Mouse (Mus musculus) left cerebral cortex, adult 2 months (tissue): ENCODE measurements around the gene Oasl1. TPM values are rescaled to one million over a fixed set of nuclear protein-coding genes. Genes with fewer than 3 reads are reported as not detected.
"Not testable (repeated sequence)": the region's sequence is repeated elsewhere in the genome, so short reads cannot be mapped to it uniquely, and the experiment has no call there.

ENCODE experiments used
- DNase-seq, 2 experiments: peaks; one replicate each; pipeline ENCODE4 v3.0.0; 2021 to 2022; ENCODE audit warnings: low spot score in 2 of 2, mixed read lengths in 1 of 2; ENCODE audit errors: extremely low spot score in 1 of 2
- H3K27ac ChIP-seq: fragments of 200-600 bp; 2 replicates; pipeline ENCODE4 v1.8.1; 2022
- H3K4me3 ChIP-seq: fragments of 200-600 bp; 2 replicates; pipeline ENCODE4 v1.8.1; 2022
- CTCF ChIP-seq: fragments of 200-600 bp; IDR thresholded peaks from 2 replicates; pipeline ENCODE4 v1.8.1; 2022; ENCODE audit warnings: antibody characterized with exemption, mild to moderate bottlenecking, moderate library complexity
- intact Hi-C: fragments of 180-260 bp; cut with DNase I; formaldehyde crosslinking; loops from one replicate; pipeline ENCODE4 v1.15.1; 2025
- long read RNA-seq, 2 experiments: library from polyadenylated mRNA; stranded (forward); transcript quantifications; one replicate each; pipeline ENCODE4 v2.0.0; 2021; ENCODE audit warnings: borderline mapping rate in 2 of 2
- total RNA-seq, 2 experiments: library from RNA; stranded (reverse); gene quantifications; 2 replicates each; pipeline ENCODE4 v1.2.3; 2021

Oasl1 gene
- under 1 TPM in 1 of 2 experiments, not detected in 1; 0.81 TPM for total RNA-seq
- long read RNA-seq, experiment 1, partial matches to known transcripts = 0 of 1 reads
- long read RNA-seq, experiment 1, other reads (novel, unspliced or antisense) = 1 of 1 reads
- long read RNA-seq, experiment 2 = 0 reads

DNA sequence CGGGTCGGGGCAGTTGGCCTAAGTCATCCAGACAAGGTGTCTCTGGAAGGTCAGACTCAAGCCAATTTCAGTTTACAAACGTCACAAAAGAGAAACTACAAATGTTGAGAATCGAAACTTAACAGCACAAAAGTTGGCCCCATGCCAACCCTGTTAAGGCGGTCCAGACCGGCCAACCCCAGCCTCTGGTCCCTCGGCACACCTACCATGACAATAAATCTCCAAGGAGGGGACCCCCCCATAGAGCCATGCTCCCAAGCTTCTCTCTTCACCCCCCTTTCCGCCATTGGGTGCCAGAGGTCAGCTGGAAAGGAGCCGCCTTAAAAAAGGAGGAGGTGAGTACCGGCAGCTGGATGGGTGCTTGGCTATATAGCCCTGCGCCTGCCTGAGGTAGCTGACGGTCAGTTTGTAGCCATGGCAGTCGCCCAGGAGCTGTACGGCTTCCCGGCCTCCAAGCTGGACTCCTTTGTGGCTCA lies at the start of gene Oasl1:
TSS of gene Oasl1 (plus strand) at position 243 of the 476 bp plus-strand sequence.
- no peak for TF ChIP-seq CTCF
- H3K4me3 ChIP-seq = peak within 1 kb of the TSS; percentile 28; the same call in 1 of the 2 replicates
- H3K27ac ChIP-seq = no peak within 1 kb of the TSS
- intact Hi-C loops = no loop called here
- DNase-seq = no peak

DNA sequence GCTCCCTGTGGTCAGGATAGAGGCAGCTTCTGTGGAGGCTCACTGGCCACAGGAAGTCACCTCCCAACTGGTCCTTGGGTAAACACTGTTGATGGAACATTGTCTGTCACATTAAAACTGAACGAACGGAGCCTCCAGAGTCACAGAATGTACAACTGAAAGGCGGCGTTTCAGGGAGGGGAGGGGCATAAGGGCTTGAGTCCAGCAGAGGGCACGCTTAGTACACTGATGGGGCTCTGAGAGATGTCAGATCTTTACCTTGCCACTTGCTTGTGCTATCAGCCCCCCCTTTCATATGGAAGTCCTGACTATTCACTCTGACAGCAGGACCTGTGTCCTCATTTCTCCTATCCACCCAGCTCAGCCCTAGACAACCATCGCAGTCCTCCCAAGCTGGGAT lies 47.2 kb upstream of the Oasl1 start:
- Histone ChIP-seq H3K27ac (no peak overlapping the region), H3K4me3 (no peak overlapping the region)
- DNase-seq = no peak
- intact Hi-C loops = no loop called here
- peak; percentile 12 for TF ChIP-seq CTCF

DNA sequence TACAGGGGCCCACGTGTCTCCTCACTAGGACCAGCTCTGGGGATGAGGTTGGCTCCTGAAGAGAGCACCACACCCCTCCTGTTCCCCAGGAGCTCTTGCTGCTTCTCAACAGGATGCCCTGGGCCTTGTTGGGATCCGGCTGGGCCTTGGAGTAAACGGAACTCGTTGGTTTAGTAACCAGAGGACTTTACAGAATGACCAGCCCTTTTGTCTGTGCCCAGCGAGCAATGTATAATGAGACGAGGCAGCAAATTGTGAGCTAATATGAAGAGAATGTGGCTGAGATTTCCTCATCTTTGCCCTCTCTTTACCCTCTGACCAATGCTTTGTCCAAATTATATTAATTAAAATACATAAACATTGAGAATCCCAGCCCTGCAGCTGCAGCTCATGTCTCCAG lies 46.7 kb upstream of the Oasl1 start:
- DNase-seq = no peak
- intact Hi-C loops = no loop called here
- Histone ChIP-seq H3K27ac (no peak overlapping the region), H3K4me3 (no peak overlapping the region)
- TF ChIP-seq CTCF = no peak

- DNase-seq = no peak
- intact Hi-C loops = no loop called here
- H3K4me3 ChIP-seq = no peak overlapping the region
- no peak overlapping the region for H3K27ac ChIP-seq
- no peak for TF ChIP-seq CTCF
Measured at GRCm38 (mm10) chr5:114877487-114877886, 45.6 kb upstream of the Oasl1 start.

GRCm38 (mm10) chr5:114879399-114879798 lies 43.6 kb upstream of the Oasl1 start:
- no peak for TF ChIP-seq CTCF
- Histone ChIP-seq H3K27ac (no peak overlapping the region), H3K4me3 (no peak overlapping the region)
- no peak for DNase-seq
- intact Hi-C loops = no loop called here

- DNase-seq, intact Hi-C loops, H3K4me3 ChIP-seq, H3K27ac ChIP-seq: not testable (repeated sequence)
Measured at GRCm38 (mm10) chr5:114882319-114882718, 40.7 kb upstream of the Oasl1 start.

GRCm38 (mm10) chr5:114883022-114883421 lies 40.0 kb upstream of the Oasl1 start:
- no peak overlapping the region for H3K27ac ChIP-seq
- DNase-seq = no peak
- H3K4me3 ChIP-seq = no peak overlapping the region
- intact Hi-C loops = no loop called here
- TF ChIP-seq CTCF = no peak

DNA sequence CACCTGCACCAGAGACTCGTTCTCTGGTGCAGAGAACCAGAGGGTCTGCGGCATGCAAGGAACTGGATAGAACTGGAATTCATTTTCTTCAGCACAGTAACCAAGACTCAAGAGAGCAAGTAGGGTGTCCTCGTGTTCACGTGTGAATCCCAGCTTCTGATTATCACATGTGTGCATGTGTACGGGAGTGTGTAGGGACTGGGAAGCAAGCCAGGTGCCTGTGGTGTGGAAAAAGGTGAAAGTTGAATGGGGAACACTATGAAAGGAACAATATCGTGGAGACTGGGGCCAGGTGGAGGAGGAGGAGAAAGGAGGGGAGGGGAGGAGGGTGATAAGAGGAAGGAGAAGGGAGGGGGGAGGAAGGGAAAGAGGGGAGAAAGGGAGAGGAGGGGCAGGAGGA lies 36.2 kb upstream of the Oasl1 start:
- intact Hi-C loops = no loop called here
- DNase-seq = no peak

DNA sequence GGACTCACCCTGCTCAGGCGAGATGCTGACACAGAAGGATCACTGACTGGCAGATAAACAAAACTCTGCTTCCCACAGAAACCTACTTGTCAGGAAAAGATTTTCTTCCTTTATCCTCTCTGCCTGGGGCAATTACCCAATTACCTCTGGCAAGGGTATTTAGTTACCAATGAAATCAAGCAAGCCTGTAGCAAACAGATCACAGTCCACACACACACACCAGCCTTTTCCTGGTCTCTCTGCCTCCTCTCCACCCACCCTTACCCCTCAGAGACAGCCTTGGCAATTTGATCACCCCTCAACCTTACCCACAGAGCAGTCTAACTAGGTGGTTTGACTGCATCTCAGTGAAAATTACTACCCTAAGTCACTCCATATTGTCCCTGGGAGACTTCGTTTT lies 34.0 kb upstream of the Oasl1 start:
- no peak overlapping the region for H3K4me3 ChIP-seq
- no peak overlapping the region for H3K27ac ChIP-seq
- no peak for DNase-seq
- intact Hi-C loops = no loop called here
- TF ChIP-seq CTCF = no peak

More for the DNA sequence above, 36.2 kb upstream of the Oasl1 start:
- Histone ChIP-seq H3K27ac (no peak overlapping the region), H3K4me3 (no peak overlapping the region)
- no peak for TF ChIP-seq CTCF

GRCm38 (mm10) chr5:114895542-114895941 lies 27.5 kb upstream of the Oasl1 start:
- TF ChIP-seq CTCF = no peak
- intact Hi-C loops = no loop called here
- H3K27ac ChIP-seq = no peak overlapping the region
- H3K4me3 ChIP-seq = no peak overlapping the region
- no peak for DNase-seq

DNA sequence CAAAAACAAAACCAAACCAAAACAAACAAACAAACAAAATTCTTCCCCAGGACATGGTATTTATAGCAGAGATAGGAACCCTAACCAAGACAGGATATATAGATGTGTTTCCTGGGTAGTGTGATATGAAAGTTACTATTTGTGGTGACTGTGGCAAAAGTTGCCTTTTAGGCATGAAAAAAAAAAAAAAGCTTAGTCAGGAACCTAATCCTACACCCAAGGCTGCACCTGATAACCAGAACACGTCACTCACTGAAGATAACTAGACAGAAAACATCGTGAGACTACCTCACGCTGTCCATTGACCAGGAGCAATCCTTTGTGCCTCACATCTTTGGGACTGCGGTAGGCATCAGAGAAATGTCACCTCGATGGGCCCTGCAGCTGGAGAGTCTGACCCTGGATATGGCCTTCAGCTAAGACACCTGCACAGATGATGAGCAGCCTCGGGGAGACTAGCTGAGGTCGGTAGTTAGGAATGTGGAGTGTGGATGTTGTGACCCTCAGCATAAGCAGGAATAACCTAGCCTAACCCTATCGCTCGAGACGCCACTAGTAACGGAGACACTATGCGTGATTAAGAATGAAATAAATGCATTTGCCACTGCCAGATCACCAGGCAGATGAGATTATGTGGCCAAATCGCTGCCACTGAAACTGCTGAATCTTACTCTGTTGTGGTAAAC lies 26.2 kb upstream of the Oasl1 start, which contains the start of gene Oasl2:
TSS of gene Oasl2 (plus strand) at position 249 of the 686 bp plus-strand sequence.
- H3K27ac ChIP-seq = peak within 1 kb of the TSS; percentile 47; the same call in 1 of the 2 replicates
- no peak for DNase-seq
- peak within 1 kb of the TSS; percentile 38 for H3K4me3 ChIP-seq
- intact Hi-C loops = no loop called here
- TF ChIP-seq CTCF = no peak

DNA sequence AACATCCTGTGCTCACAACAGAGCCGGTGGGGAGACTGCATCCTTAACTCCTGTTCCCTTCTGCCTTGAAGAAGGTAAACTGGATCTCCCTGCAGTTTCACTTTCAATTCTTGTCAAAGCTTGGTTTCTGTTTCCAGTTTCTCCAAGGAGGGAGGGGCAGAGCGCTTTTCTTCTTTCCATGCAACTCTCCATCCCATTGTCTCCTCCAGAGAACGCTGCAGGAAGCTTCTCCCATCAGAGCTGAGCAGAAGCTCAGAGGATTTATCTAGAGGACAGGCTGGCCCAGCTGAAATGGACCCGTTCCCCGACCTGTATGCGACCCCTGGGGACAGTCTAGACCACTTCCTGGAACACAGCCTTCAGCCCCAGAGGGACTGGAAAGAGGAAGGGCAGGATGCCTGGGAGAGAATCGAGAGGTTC lies 25.7 kb upstream of the Oasl1 start:
- DNase-seq = no peak
- TF ChIP-seq CTCF = no peak
- intact Hi-C loops = no loop called here
- Histone ChIP-seq H3K27ac (peak overlapping the region; percentile 47; the same call in 1 of the 2 replicates), H3K4me3 (peak overlapping the region; percentile 38)

DNA sequence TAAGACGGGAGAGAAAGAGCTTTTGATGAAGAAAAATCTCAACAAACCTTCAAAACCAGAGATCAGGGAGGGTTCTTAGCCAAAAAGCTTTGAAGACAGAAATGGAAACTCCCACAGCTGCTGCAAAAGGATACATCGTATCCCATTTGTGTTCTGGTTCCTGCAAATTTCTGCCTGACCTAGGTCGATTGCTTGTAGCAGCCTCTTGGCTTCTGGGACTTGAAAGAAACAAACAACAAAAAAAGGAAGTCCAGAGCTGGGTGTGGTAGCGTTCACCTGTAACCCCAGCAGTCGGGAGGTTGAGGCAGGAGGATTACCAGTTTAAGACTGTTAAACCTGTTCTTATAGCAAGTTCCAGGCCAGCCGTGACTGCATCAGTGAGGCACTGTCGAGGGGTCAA lies 24.2 kb upstream of the Oasl1 start:
- Histone ChIP-seq H3K4me3 (no peak overlapping the region), H3K27ac (no peak overlapping the region)
- DNase-seq = no peak
- TF ChIP-seq CTCF = no peak
- intact Hi-C loops = no loop called here
